Mouse (Mus musculus) spleen, adult 18-20 months (tissue): Measurements from ENCODE around the gene Tdrd3.

Experiments used
- DNase-seq, 2 experiments: peaks; one replicate each; pipeline ENCODE4 v3.0.0; 2022; ENCODE audit warnings: mixed read lengths in 2 of 2

Gene Tdrd3

GRCm38 (mm10) chr14:87455630-87456175, 39.3 kb downstream of the Tdrd3 start:
- DNase-seq: no peak

GRCm38 (mm10) chr14:87459777-87460176, 43.3 kb downstream of the Tdrd3 start:
- DNase-seq: no peak

- DNase-seq: no peak
These were observed 45.1 kb downstream of the Tdrd3 start for GRCm38 (mm10) chr14:87461543-87461942.

- peak; percentile 35 to 73 for DNase-seq
These were observed 47.7 kb downstream of the Tdrd3 start for GRCm38 (mm10) chr14:87463963-87464654.

GRCm38 (mm10) chr14:87464655-87465054, 48.2 kb downstream of the Tdrd3 start:
- no peak for DNase-seq

- no peak for DNase-seq
These were observed 51.1 kb downstream of the Tdrd3 start for GRCm38 (mm10) chr14:87467586-87467985.

- DNase-seq: no peak
These were observed 55.1 kb downstream of the Tdrd3 start for GRCm38 (mm10) chr14:87471521-87471920.

- no peak for DNase-seq
These were observed 56.3 kb downstream of the Tdrd3 start for GRCm38 (mm10) chr14:87472782-87473181.

GRCm38 (mm10) chr14:87475721-87476359, 59.4 kb downstream of the Tdrd3 start:
- DNase-seq: no peak

- DNase-seq: no peak
These were observed 62.0 kb downstream of the Tdrd3 start for GRCm38 (mm10) chr14:87478339-87478951.

GRCm38 (mm10) chr14:87485888-87486287, 69.4 kb downstream of the Tdrd3 start:
- DNase-seq: no peak

- no peak for DNase-seq
These were observed 81.6 kb downstream of the Tdrd3 start for GRCm38 (mm10) chr14:87497955-87498594.

- DNase-seq: no peak
These were observed 89.5 kb downstream of the Tdrd3 start for GRCm38 (mm10) chr14:87505924-87506323.

GRCm38 (mm10) chr14:87515281-87515680, 98.8 kb downstream of the Tdrd3 start:
- no peak for DNase-seq

GRCm38 (mm10) chr14:87517381-87517780, 100.9 kb downstream of the Tdrd3 start:
- DNase-seq: no peak

- no peak for DNase-seq
These were observed 115.4 kb downstream of the Tdrd3 start for GRCm38 (mm10) chr14:87531847-87532246.

- no peak for DNase-seq
These were observed 120.8 kb downstream of the Tdrd3 start for GRCm38 (mm10) chr14:87537127-87537819.

GRCm38 (mm10) chr14:87549986-87550385, 133.5 kb downstream of the Tdrd3 start:
- no peak for DNase-seq

- DNase-seq: no peak
These were observed 135.8 kb downstream of the Tdrd3 start for GRCm38 (mm10) chr14:87552211-87552610.

- no peak for DNase-seq
These were observed 147.4 kb downstream of the Tdrd3 start for GRCm38 (mm10) chr14:87563841-87564240.

GRCm38 (mm10) chr14:87566211-87566610, 149.8 kb downstream of the Tdrd3 start:
- no peak for DNase-seq

GRCm38 (mm10) chr14:87567034-87567461, 150.6 kb downstream of the Tdrd3 start:
- DNase-seq: no peak
